Comparison of ENCODE assay signal across 8 mouse cellular contexts in the genomic region with DNA sequence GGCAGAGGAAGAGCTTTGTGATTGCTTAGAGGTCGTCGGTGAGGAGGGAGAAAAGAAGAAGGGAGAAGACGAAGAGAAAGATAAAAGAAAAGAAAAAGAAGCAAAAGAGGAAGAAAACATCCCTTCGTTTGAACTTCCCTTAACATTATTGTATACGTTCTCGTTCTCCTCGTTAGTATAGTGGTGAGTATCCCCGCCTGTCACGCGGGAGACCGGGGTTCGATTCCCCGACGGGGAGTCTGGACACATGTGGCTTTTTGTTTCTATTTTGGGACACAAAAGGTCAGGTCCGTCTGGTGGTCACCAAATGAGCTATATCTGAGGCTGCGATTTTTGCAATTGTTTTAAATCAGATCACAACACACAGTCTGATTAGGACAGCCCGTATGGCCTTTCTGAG. TPM values are rescaled to one million over a fixed set of nuclear protein-coding genes. Genes with fewer than 3 reads are reported as not detected.
DNase-seq lines count a peak whose midpoint lies in the region; ATAC-seq and TF ChIP-seq lines count a peak whose summit lies in the region.

No protein-coding gene starts in this region.

- DNase-seq in kidney, adult 11 months, result no peak
- DNase-seq in 416B (ENCODE audit: low read depth), result peak; percentile 49
- peak; percentile 66 for DNase-seq in hindbrain, embryonic 14.5 days (ENCODE audit: low spot score)
- no peak for DNase-seq in midbrain, postnatal 0 days (ENCODE audit: low spot score)
- no peak for DNase-seq in urinary bladder, postnatal 25 days (ENCODE audit: low spot score)
- DNase-seq in urinary bladder, adult 2 months (ENCODE audit: low spot score), result no peak

- peak; percentile 62; the same call in 1 of the 2 replicates for ATAC-seq in kidney, embryonic 14.5 days (ENCODE audit: low FRiP score, low TSS enrichment)
- ATAC-seq in hindbrain, embryonic 14.5 days (ENCODE audit: low FRiP score), result 0 out of 2 replicates have a peak, but pooled peaks have one; percentile 31
- 0 out of 2 replicates have a peak, but pooled peaks have one; percentile 34 for ATAC-seq in midbrain, postnatal 0 days (ENCODE audit: low FRiP score)

- H3K27me3 ChIP-seq in kidney, embryonic 14.5 days (ENCODE audit: control insufficient read depth, insufficient read depth, low read length), result no peaks in the 10 kb centered on the region; the same call in 1 of the 2 replicates
- H3K27me3 ChIP-seq in hindbrain, embryonic 14.5 days (ENCODE audit: control insufficient read depth, insufficient read depth, low read length), result peaks cover 35% of the 10 kb centered on the region
- peaks cover 22% of the 10 kb centered on the region for H3K27me3 ChIP-seq in midbrain, postnatal 0 days (ENCODE audit: insufficient read depth, low read length)

- H3K4me3 ChIP-seq in kidney, embryonic 14.5 days (ENCODE audit: low read length), result peak overlapping the region; percentile 39
- H3K4me3 ChIP-seq in cortical plate, adult 2 months (ENCODE audit: insufficient read depth, low read length), result 0 out of 2 replicates have a peak overlapping the region, but pooled peaks have one; percentile 25
- H3K4me3 ChIP-seq in hindbrain, embryonic 14.5 days (replicated peaks; ENCODE audit: low read length), result peak overlapping the region; percentile 12
- peak overlapping the region; percentile 17 for H3K4me3 ChIP-seq in midbrain, postnatal 0 days (ENCODE audit: low read depth, low read length)

- H3K27ac ChIP-seq in kidney, embryonic 14.5 days (ENCODE audit: low read depth, low read length), result no peak overlapping the region
- no peak overlapping the region for H3K27ac ChIP-seq in cortical plate, adult 2 months (ENCODE audit: insufficient read depth, low read length)
- H3K27ac ChIP-seq in hindbrain, embryonic 14.5 days, result no peak overlapping the region
- H3K27ac ChIP-seq in midbrain, postnatal 0 days (ENCODE audit: low read depth, low read length), result no peak overlapping the region

- no peak for TF ChIP-seq CTCF in cortical plate, adult 2 months (IDR thresholded peaks at IDR 0.05; ENCODE audit: extremely low read depth, insufficient read depth, low read length)
- TF ChIP-seq CTCF in midbrain, postnatal 0 days (IDR thresholded peaks at IDR 0.05), result no peak

- H3K4me2 ChIP-seq in kidney, embryonic 14.5 days (replicated peaks; ENCODE audit: low read depth, low read length), result peak overlapping the region; percentile 41
- peak overlapping the region; percentile 28 for H3K4me2 ChIP-seq in hindbrain, embryonic 14.5 days (replicated peaks)
- 0 out of 2 replicates have a peak overlapping the region, but pooled peaks have one; percentile 22 for H3K4me2 ChIP-seq in midbrain, postnatal 0 days (ENCODE audit: low read depth, low read length, poor library complexity, severe bottlenecking)

- WGBS in kidney, embryonic 14.5 days, result 4% methylated on average over 17 of the region's 17 CpGs
- WGBS in hindbrain, embryonic 14.5 days, result 3% methylated on average over 17 of the region's 17 CpGs
- 11% methylated on average over 17 of the region's 17 CpGs for WGBS in midbrain, postnatal 0 days

- H3K9ac ChIP-seq in kidney, embryonic 14.5 days (ENCODE audit: low read depth, low read length), result 0 out of 2 replicates have a peak overlapping the region, but pooled peaks have one; percentile 20
- no peak overlapping the region for H3K9ac ChIP-seq in hindbrain, embryonic 14.5 days
- no peak overlapping the region for H3K9ac ChIP-seq in midbrain, postnatal 0 days (replicated peaks; ENCODE audit: low read length, poor library complexity, severe bottlenecking)

- no peaks in the 10 kb centered on the region for H3K36me3 ChIP-seq in kidney, embryonic 14.5 days (ENCODE audit: control insufficient read depth, insufficient read depth, low read length)
- H3K36me3 ChIP-seq in hindbrain, embryonic 14.5 days (replicated peaks; ENCODE audit: control insufficient read depth, insufficient read depth), result no peaks in the 10 kb centered on the region
- H3K36me3 ChIP-seq in midbrain, postnatal 0 days (ENCODE audit: insufficient read depth, low read length), result no peaks in the 10 kb centered on the region

- no peak for TF ChIP-seq POLR2A in cortical plate, adult 2 months (IDR thresholded peaks at IDR 0.05; ENCODE audit: extremely low read depth, insufficient read depth, low read length)

- no peaks in the 10 kb centered on the region for H3K9me3 ChIP-seq in kidney, embryonic 14.5 days (ENCODE audit: control insufficient read depth, low read length)
- no peaks in the 10 kb centered on the region for H3K9me3 ChIP-seq in hindbrain, embryonic 14.5 days (ENCODE audit: control insufficient read depth, low read length)
- H3K9me3 ChIP-seq in midbrain, postnatal 0 days (ENCODE audit: low read length), result no peaks in the 10 kb centered on the region

- peaks cover 5% of the 10 kb centered on the region; the same call in 1 of the 2 replicates for H3K4me1 ChIP-seq in kidney, embryonic 14.5 days (ENCODE audit: control insufficient read depth, insufficient read depth, low read length)
- H3K4me1 ChIP-seq in cortical plate, adult 2 months (ENCODE audit: control insufficient read depth, insufficient read depth, low read length), result no peaks in the 10 kb centered on the region
- no peaks in the 10 kb centered on the region for H3K4me1 ChIP-seq in hindbrain, embryonic 14.5 days (replicated peaks; ENCODE audit: control insufficient read depth, insufficient read depth, low read length)
- no peaks in the 10 kb centered on the region for H3K4me1 ChIP-seq in midbrain, postnatal 0 days (ENCODE audit: insufficient read depth, low read length)

RNA-seq across cellular contexts. Expression of a gene that starts 33.7 kb away (rescaled TPM):
- polyA plus RNA-seq in kidney, embryonic 14.5 days (2014; fragmentation: Nextera tagmentation; extraction: Ambion mirVana), result 15.5 and 17.9 TPM in 2 replicates
- polyA plus RNA-seq in cortical plate, adult 2 months (2012; rRNA removed), result 2.2 and 2.3 TPM in 2 replicates
- 14.9 and 18.2 TPM in 2 replicates for polyA plus RNA-seq in hindbrain, embryonic 14.5 days (2014; fragmentation: Nextera tagmentation; extraction: Ambion mirVana)
- total RNA-seq in midbrain, postnatal 0 days (2014; rRNA removed), result 8.1 and 9.8 TPM in 2 replicates
- 7.5 and 8.4 TPM in 2 replicates for polyA plus RNA-seq in midbrain, postnatal 0 days (2015; fragmentation: Nextera tagmentation; extraction: Ambion mirVana)
- 1.7 TPM in 2 replicates for polyA plus RNA-seq in urinary bladder, adult 2 months (2012; rRNA removed)

Comparison
In these comparisons a context has a peak if more than half of its experiments do, and no peak if none do; other contexts are left out.
1. DNase-seq: peak in 416B (single experiment) and hindbrain, embryonic 14.5 days (single experiment); none in kidney, adult 11 months (single experiment), midbrain, postnatal 0 days (single experiment), urinary bladder, postnatal 25 days (single experiment) and urinary bladder, adult 2 months (single experiment).
2. Peak in every context shown above with its lines, with median percentiles within 50 percentile points of each other: ATAC-seq, H3K4me2 ChIP-seq and H3K4me3 ChIP-seq.